Mouse (Mus musculus): ENCODE data around the gene Cacng6.
"Not testable (repeated sequence)": the region's sequence is repeated elsewhere in the genome, so short reads cannot be mapped to it uniquely, and the experiment has no call there.

The Cacng6 gene

GRCm38 (mm10) chr7:3423895-3424294 is at the start of gene Cacng6:
Gene Cacng6 (plus strand): TSS chr7:3424195.
- no peak for DNase-seq

DNA sequence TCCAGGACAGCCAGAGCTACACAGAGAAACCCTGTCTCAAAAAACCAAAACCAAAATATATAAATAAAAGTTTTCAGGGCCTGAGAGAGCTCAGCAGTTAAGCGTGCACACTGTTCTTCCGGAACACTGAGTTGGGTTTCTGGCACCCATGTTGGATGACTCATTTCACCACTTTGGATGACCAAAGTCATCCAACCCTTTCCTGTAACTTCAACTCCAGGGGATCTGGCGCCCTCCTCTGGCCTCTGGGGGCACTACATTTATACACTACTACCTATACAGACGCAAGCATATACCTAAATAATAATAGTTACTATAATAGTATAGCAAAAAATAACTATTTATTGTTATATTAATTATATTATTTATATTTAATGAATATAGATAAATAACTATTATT is 47.2 kb upstream of the Cacng6 start:
- DNase-seq: peak; percentile 40

DNA sequence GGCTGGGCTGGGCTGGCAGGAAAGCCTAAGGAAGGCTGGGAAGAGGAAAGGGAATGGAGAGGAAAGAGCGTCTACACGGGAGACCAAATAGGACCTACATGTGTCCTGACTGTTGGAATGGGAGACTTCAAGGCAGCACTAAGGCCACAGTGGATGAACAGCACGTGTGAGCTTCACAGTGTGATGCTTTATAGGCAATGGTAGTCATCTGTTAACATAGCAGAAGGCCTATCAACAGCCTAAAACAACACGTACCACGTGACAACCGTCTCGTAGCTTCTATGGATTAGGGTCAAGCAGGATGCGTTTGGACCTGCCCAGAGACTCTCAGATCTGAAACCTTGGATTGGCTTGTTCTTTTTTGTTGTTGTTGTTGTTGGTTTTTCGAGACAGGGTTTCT is 41.9 kb upstream of the Cacng6 start:
- no peak for DNase-seq

DNA sequence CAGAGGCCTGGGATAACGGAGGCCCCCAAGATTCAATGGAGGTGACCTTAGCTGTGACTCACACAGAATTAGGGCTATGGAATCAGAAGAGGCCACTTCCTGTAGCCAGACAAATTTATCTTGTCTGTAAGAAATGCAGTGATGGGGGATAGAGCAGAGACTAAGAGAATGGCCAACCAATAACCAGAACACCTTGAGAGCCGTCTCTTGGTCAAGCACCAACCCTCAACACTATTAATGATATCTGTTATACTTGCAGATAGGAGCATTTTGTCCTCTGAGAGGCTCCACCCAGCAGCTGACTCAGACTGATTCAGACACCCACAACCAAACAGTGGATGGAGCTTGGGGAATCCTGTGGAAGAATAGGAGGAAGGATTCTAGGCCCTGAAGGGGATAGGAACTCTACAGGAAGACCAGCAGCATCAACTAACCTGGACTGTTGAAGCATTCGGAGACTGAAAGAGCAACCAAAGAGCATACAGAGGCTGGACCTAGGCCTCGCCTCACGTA is 39.1 kb upstream of the Cacng6 start:
- no peak for DNase-seq

DNA sequence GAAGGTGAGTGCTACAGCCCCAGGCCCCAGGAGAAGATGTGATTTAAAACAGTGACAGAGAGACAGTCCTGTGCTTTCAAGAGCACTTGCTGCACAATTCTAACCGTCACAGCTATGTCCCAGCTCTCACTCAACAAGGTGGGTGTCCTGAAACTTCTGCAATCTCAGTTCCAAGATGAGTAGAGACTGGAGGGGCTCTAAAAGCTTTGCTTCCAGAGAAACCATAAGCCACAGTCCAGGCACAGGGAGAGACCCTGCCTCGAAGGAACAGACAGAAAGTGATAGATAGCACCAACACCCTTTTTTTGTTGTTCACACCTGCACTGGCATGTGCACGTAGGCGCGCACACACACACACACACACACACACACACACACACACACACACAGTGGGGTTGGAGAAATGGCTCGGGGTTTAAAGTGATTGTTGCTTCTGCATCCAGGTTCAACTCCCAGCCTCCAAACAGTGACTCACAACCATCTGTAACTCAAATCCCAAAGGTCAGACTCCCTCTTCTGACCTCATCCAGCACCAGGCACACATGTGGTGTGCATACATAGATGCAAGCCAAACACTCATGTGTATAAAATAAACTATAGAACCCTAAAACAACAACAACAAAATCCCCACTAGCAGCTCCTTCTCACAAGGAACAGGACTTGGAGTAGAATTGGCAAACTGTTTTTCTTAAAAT is 37.8 kb upstream of the Cacng6 start:
- DNase-seq: no peak

GRCm38 (mm10) chr7:3387761-3388160 is 36.2 kb upstream of the Cacng6 start:
- no peak for DNase-seq

DNA sequence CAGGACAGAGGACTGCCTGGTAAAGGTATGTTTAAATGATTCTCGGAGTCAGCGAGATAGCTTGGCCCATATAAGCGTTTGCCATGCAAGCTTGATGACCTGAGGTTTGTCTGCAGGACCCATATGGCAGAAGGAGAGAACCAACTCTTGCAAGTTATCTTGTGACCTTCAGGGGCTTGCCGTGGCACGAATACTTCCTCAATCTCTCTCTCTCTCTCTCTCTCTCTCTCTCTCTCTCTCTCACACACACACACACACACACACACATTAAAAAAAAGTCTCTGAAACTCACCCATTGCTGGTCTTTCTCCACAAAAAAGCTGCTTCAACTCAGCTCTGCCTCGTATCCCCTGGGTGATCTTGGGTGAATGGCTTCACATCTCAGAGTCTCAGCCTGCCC is 35.1 kb upstream of the Cacng6 start:
- DNase-seq: no peak

DNA sequence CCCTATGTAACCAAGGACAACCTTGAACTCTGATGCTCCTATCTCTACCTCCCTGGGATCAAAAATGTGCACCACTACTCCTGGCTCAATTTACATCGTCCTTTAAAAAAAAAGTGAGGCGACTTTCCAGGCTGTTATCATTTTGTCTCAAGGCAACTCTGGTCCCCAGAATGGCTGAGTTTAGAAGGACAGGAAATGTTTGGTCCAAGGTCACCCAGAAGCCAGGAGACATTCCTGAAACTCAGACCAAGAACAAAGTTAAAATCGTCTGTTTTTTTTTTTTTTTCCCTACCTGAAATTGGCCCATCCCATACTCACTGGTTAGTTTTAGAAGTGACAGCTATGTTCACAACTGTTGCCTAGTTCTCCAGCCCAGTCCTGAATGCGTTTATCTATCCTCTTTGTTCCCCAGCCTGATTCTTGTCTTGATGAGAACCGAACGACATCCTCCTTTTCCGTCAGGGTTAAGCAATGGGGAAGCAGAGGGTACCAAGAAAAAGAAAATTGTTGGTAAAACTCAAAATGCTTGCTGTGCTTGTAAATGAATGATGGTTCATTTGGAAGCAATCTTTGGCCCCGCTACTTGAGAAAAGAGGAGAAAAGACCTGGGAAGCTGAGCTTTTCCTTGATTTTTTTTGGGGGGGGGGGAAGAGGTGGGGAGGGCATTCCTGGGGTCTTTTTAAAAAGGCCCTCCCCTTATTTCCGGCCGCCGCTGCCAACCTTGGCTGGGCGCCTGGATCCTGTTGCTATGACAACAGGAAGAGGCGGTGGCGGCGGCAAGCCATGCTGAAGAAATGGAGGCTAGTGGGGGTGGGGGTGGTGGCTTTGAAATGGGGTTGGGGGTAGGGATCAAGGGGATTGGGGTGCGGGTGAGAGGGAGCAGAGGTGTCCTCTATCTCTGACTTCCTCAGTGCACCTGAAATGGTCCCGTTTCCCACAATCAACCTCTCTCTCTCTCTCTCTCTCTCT is 34.3 kb upstream of the Cacng6 start:
- DNase-seq: peak; percentile 49

GRCm38 (mm10) chr7:3390413-3391080 is 33.4 kb upstream of the Cacng6 start, which contains the start of gene Cacng8:
Gene Cacng8 (plus strand): TSS chr7:3390683.
- no peak for DNase-seq

GRCm38 (mm10) chr7:3391081-3391451 is 32.9 kb upstream of the Cacng6 start:
- DNase-seq: no peak

DNA sequence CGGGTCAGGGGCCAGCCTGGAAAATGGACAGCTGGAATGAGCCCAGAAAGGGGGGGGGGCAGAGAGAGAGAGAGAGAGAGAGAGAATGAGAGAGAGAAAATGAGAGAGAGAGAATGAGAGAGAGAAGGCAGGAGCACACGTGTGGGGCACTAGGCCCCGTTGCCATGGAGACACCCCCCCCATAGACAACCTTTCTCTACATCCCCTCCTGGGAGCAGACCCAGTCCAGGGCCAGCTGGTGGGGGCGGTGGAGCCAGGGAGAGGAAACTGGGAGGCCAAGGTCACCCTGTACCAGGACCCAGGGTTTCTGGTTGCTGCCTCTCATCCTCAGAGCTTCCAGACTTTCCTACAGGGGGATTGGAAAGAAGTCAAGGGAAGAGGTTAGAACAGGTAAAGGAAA is 32.2 kb upstream of the Cacng6 start:
- no peak for DNase-seq

DNA sequence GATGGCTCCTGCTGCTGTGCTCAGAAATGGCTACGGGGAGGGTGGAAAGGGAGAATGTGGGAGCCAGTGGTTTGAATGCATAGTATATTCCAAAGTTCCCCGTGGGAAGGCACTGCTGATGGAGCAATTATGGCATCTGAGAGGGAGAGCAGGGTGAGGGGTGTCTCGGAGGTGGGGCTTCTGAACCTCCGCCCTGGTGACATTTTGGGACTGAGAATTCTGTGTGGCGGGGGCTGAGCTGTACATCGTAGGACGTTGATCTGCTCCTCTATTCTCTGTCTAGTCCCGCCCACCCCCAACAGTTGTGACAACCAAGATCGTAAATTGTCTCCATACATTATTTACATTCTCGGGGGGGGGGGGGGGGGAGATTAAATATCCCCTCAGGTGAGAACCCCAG is 26.6 kb upstream of the Cacng6 start:
- no peak for DNase-seq

- no peak for DNase-seq
These were observed 26.2 kb upstream of the Cacng6 start for GRCm38 (mm10) chr7:3397797-3398196.

DNA sequence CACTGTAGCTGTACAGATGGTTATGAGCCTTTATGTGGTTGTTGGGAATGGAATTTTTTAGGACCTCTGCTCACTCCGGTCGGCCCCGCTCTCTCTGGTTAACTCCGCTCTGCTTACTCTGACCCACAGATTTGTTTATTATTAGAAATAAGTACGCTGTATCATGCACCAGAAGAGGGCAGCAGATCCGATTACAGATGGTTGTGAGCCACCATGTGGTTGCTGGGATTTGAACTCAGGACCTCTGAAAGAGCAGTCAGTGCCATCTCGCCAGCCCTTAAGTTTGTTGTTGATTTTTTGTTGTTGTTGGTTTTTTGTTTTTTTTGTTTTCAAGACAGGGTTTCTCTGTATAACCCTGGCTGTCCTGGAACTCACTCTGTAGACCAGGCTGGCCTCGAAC is 25.6 kb upstream of the Cacng6 start:
- not testable (repeated sequence) for DNase-seq

DNA sequence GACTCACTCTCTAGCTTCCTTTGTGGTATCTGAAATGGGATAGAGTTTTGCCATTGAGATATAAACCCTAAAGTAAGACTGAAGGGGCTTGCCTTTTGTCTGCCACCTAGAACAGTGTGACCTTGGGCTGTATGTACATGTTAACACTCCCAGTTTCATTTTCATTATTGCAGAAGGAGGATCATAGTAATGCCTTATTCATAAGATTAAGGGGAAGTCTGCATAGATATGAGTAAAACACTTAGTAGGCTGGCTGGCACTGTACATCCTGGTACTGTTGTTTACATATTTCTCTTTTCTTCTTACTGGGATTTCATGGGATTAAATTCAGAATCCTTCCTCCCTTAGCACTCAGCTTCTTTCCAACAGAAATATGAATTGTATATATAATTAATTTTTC is 24.1 kb upstream of the Cacng6 start:
- no peak for DNase-seq

DNA sequence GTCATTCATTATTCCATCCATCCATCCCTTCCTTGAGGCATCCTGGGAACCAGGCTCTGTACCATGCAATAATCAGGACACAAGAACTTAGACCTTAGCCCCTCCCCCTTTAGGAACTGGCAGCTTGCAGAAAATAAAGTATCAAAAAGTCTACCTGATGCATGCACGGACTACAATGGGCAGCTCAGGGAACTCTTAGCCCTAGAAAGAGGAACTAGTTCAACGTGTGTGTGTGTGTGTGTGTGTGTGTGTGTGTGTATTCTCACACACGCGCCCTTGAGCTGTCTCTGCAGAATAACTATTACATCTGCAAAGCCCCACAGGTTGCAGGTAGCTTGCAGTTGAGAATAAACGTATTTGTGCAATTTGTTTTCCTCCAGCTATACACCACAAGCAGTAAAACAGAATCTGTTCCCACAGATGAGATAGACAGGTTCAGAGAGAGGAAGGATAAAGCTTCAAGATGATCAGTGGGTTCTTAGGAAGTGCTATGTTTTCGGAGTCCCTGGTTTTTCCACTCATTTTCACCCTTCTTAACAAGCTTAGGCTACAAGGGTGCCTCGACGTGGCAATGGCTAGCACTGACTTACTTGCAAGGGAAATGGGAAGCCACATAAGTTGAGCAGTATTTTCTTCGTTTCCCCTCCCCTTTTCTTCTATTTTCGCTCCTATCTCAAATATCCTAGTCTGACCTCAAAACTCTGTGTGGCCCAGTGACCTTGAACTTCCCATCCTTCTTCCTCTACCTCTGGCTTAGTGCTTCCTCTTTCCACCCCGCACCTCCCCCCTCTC is 14.1 kb upstream of the Cacng6 start:
- no peak for DNase-seq

- peak; percentile 39 for DNase-seq
These were observed 12.6 kb upstream of the Cacng6 start for GRCm38 (mm10) chr7:3411160-3411941.

DNA sequence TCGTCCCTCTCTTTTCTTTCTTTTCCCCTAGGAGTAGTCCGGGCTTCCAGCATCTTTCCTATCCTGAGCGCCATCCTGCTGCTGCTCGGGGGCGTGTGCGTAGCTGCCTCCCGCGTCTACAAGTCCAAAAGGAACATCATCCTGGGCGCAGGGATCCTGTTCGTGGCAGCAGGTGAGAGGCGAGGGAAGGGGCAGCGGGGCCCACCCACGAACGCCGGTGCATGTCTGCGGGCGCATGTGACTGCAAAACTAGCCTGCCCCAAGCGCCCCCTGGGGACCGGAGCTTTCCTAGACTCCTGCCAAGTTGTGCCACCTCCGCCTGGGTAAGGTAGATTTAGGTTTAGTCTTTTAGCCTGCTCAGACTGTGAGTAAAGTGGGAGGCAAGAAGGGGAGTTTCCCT is 12.0 kb upstream of the Cacng6 start:
- peak; percentile 32 for DNase-seq

DNA sequence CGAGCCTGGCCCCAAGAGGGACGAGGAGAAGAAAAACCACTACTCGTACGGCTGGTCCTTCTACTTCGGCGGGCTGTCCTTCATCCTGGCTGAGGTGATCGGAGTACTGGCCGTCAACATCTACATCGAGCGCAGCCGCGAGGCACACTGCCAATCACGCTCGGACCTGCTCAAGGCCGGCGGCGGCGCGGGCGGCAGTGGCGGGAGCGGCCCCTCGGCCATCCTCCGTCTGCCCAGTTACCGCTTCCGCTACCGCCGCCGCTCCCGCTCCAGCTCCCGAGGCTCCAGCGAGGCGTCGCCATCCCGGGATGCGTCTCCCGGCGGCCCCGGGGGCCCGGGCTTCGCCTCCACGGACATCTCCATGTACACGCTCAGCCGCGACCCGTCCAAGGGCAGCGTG is 9.1 kb upstream of the Cacng6 start:
- peak; percentile 45 for DNase-seq

DNA sequence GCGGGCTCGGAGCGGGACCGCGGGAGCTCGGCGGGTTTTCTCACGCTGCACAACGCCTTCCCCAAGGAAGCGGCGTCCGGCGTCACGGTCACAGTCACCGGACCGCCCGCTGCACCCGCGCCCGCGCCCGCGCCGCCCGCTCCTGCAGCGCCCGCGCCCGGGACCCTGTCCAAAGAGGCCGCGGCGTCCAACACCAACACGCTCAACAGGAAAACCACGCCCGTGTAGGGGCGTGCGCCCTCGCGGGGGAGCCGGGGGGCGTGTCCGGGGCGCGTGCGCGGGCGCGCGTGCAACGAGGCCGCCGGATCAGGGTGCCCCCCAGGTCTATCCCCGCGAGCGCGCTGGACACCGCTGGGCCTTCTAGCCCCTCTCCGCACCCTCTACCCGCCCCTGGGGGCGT is 8.6 kb upstream of the Cacng6 start:
- no peak for DNase-seq

DNA sequence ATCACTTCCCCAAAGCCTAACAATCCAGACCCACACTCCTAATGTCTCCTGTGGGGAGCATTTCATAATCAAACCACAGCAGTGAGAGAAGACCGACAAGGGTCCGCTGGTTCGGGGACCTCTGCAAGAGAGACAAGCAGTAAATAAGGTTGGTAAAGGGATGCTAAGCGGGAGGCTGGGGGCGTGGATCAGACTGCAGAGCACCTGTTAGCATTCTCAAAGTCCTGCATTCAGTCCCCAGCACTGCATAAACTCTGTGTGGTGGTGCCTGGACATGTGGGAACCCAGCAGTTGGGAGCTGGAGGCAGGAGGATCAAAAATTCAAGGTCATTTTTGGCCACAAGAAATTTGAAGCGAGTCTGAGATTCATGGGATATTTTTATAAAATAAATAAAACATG is 4.1 kb upstream of the Cacng6 start:
- no peak for DNase-seq

GRCm38 (mm10) chr7:3420466-3420865 is 3.5 kb upstream of the Cacng6 start:
- no peak for DNase-seq

Data from cerebellum, adult 8-10 months (tissue).